In the genomic region with DNA sequence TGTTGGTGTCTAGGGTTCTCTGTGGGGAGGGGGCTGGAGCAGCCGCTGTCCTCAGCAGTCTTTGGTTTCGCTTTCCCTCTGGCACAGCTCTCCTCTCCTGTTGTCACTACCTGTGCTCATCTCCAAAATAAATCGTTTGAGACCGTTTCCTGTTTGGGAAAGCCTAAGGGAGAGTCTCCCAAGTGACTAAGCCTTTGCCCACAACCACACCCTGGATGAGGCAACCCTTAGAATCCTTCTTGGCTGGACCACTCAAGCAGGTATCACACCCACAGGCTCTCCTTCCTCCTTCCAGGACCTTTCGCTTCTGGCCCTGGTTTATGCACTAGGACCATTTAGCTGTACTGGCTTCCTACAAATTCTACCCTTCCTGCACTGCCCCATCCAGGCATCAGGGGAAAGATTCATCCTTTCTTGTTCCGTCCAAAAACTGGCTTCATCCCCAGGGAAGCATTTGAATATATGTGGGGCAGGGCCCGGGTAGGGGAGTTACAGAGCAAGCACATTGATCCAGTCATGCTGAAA, we compare ENCODE assay signal across 28 mouse cellular contexts. TPM values are rescaled to one million over a fixed set of nuclear protein-coding genes. Genes with fewer than 3 reads are reported as not detected.
"Had no signal": no experiment of that assay in that cellular context is flagged by ENCODE, and none has a peak within 500 bp of the region (broad histone marks: within the 10 kb centered on the region; RNA-seq: fewer than 3 reads in every experiment).

No protein-coding gene starts in this region.

- H3K4me3 ChIP-seq: layer of hippocampus, adult 2 months; limb, embryonic 10.5 days; limb, embryonic 13.5 days; liver, embryonic 13.5 days; megakaryocyte, embryonic 14.5 days; midbrain, embryonic 10.5 days; midbrain, embryonic 15.5 days; neural tube, embryonic 13.5 days had no signal

- H3K36me3 ChIP-seq: limb, embryonic 10.5 days; limb, embryonic 13.5 days; liver, embryonic 13.5 days; midbrain, embryonic 10.5 days; midbrain, embryonic 15.5 days; neural tube, embryonic 13.5 days had no signal

- DNase-seq: kidney, adult 11 months; kidney, adult 8-10 months; kidney, postnatal 14 days; kidney, postnatal 4 days; layer of hippocampus, adult 9-11 months; liver; liver, embryonic 13.5 days; lung, adult 2 months; retina, postnatal 1 day; thymus, adult 2 months; thymus, postnatal 14 days; thymus, postnatal 4 days had no signal

- H3K4me2 ChIP-seq: limb, embryonic 13.5 days; liver, embryonic 13.5 days; midbrain, embryonic 15.5 days; neural tube, embryonic 13.5 days had no signal

- H3K27me3 ChIP-seq: limb, embryonic 13.5 days; liver, embryonic 13.5 days; midbrain, embryonic 15.5 days; neural tube, embryonic 13.5 days had no signal

RNA-seq across cellular contexts. Expression of a gene that starts 6.9 kb away (rescaled TPM):
- total RNA-seq: layer of hippocampus, adult 2 months; layer of hippocampus, postnatal 25 days; neutrophil, adult 5-6 weeks had no signal
- polyA plus RNA-seq: limb, embryonic 13.5 days; liver, embryonic 16.5 days; small intestine, adult 2 months; testis, adult 2 months had no signal

RNA-seq across cellular contexts. Expression of a gene that starts 8.0 kb away (rescaled TPM):
- total RNA-seq: layer of hippocampus, adult 2 months; layer of hippocampus, postnatal 25 days; left cerebral cortex, adult 18-20 months; left cerebral cortex, postnatal 25 days; neutrophil, adult 5-6 weeks had no signal
- polyA plus RNA-seq: limb, embryonic 10.5 days; limb, embryonic 13.5 days; liver, embryonic 13.5 days; liver, embryonic 16.5 days; lung, adult 2 months; midbrain, embryonic 10.5 days; midbrain, embryonic 15.5 days; small intestine, adult 2 months; spleen, adult 2 months; stomach, embryonic 16.5 days; testis, adult 2 months had no signal
